Mouse (Mus musculus) thymus, adult 2 months (tissue): ENCODE measurements around the gene Kcnh1.

Experiments
- CTCF ChIP-seq: fragments of 200-500 bp; IDR thresholded peaks from 2 replicates; pipeline ENCODE4 v1.5.1; 2012; ENCODE audit warnings: mild to moderate bottlenecking, control low read depth, low read length, moderate library complexity, borderline replicate concordance; ENCODE audit not compliant: control insufficient read depth, poor library complexity, insufficient read depth; ENCODE audit errors: extremely low read depth
- POLR2A ChIP-seq: fragments of 200-500 bp; IDR thresholded peaks from 2 replicates; pipeline ENCODE4 v1.6.1; 2012; ENCODE audit warnings: mild to moderate bottlenecking, low read length, control low read depth, moderate library complexity; ENCODE audit not compliant: control insufficient read depth, poor library complexity, insufficient read depth; ENCODE audit errors: extremely low read depth

- TF ChIP-seq CTCF (no peak), POLR2A (no peak)
Observed at GRCm38 (mm10) chr1:192481446-192481845, 290.9 kb downstream of the Kcnh1 start.
